In the genomic region with DNA sequence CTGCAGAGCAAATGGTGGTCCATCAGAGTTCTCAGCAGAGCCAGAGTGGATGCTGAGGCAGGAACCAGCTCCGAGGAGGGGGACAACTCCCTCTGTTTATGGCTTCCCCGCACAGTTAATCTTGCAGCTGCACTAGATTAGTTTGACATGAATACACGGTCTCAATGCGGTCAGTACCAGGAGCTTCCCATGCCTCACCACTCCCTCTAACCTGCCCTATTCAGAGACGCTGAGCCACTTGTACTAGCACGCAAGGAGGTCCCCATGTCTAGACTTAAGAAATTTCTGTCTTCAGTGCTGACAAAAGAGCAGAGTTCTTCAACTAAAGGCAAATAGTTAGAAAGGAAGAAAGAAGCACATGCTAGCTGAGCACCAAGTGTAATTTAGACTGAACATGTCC, we compare ENCODE assay signal across 11 mouse cellular contexts.
DNase-seq lines count a peak whose midpoint lies in the region; ATAC-seq and TF ChIP-seq lines count a peak whose summit lies in the region.
"Had no signal": no experiment of that assay in that cellular context is flagged by ENCODE, and none has a peak within 500 bp of the region (broad histone marks: within the 10 kb centered on the region; RNA-seq: fewer than 3 reads in every experiment).

No protein-coding gene starts in this region.

- H3K9ac ChIP-seq in intestine, embryonic 15.5 days = no peak overlapping the region
- no peak overlapping the region for H3K9ac ChIP-seq in intestine, embryonic 16.5 days (ENCODE audit: low read depth, low read length)
- H3K9ac ChIP-seq in forebrain, embryonic 15.5 days (replicated peaks) = no peak overlapping the region
- no peak overlapping the region for H3K9ac ChIP-seq in neural tube, embryonic 15.5 days (replicated peaks)

- no peak overlapping the region for H3K4me2 ChIP-seq in intestine, embryonic 15.5 days (replicated peaks)
- H3K4me2 ChIP-seq in intestine, embryonic 16.5 days (ENCODE audit: low read depth, low read length) = no peak overlapping the region
- no peak overlapping the region for H3K4me2 ChIP-seq in forebrain, embryonic 15.5 days (replicated peaks)
- no peak overlapping the region for H3K4me2 ChIP-seq in neural tube, embryonic 15.5 days

- no peak overlapping the region for H3K4me3 ChIP-seq in intestine, embryonic 15.5 days (replicated peaks)
- no peak overlapping the region for H3K4me3 ChIP-seq in intestine, embryonic 16.5 days (ENCODE audit: low read length)
- H3K4me3 ChIP-seq in forebrain, embryonic 15.5 days = no peak overlapping the region
- H3K4me3 ChIP-seq in neural tube, embryonic 15.5 days (replicated peaks) = no peak overlapping the region
- H3K4me3 ChIP-seq in gastrocnemius, adult 2 months = no peak overlapping the region

- H3K9me3 ChIP-seq in intestine, embryonic 15.5 days = no peaks in the 10 kb centered on the region
- H3K9me3 ChIP-seq in intestine, embryonic 16.5 days (ENCODE audit: control insufficient read depth, low read length) = no peaks in the 10 kb centered on the region
- no peaks in the 10 kb centered on the region for H3K9me3 ChIP-seq in forebrain, embryonic 15.5 days
- H3K9me3 ChIP-seq in neural tube, embryonic 15.5 days (replicated peaks) = no peaks in the 10 kb centered on the region

- peak; percentile 53 for DNase-seq in embryo, embryonic 10 days (ENCODE audit: low spot score)
- DNase-seq in adrenal gland, postnatal 25 days = no peak
- no peak for DNase-seq in gastrocnemius, adult 2 months
- no peak for DNase-seq in ovary, adult 18-20 months (ENCODE audit: low spot score)
- DNase-seq: kidney, adult 18-20 months; lung, adult 2 months; thymus, postnatal 25 days had no signal

- intact Hi-C loops in gastrocnemius, adult 2 months (cut with DNase I) = no loop called here

- 0 out of 2 replicates have a peak, but pooled peaks have one; percentile 25 for ATAC-seq in intestine, embryonic 15.5 days
- ATAC-seq in intestine, embryonic 16.5 days = no peak
- ATAC-seq in forebrain, embryonic 15.5 days (replicated peaks) = 0 out of 2 replicates have a peak, but pooled peaks have one; percentile 67
- ATAC-seq in neural tube, embryonic 15.5 days (ENCODE audit: low FRiP score) = no peak

- no peak for TF ChIP-seq CTCF in gastrocnemius, adult 2 months (IDR thresholded peaks at IDR 0.05)

- H3K36me3 ChIP-seq in intestine, embryonic 15.5 days = no peaks in the 10 kb centered on the region
- no peaks in the 10 kb centered on the region for H3K36me3 ChIP-seq in intestine, embryonic 16.5 days (ENCODE audit: control insufficient read depth, insufficient read depth, low read length)
- no peaks in the 10 kb centered on the region for H3K36me3 ChIP-seq in forebrain, embryonic 15.5 days
- no peaks in the 10 kb centered on the region for H3K36me3 ChIP-seq in neural tube, embryonic 15.5 days

- H3K4me1 ChIP-seq in intestine, embryonic 15.5 days (replicated peaks) = 0 out of 2 replicates have a peak, but pooled peaks cover 3% of the 10 kb centered on the region
- H3K4me1 ChIP-seq in intestine, embryonic 16.5 days (ENCODE audit: control insufficient read depth, insufficient read depth, low read length) = peaks cover 4% of the 10 kb centered on the region; the same call in 1 of the 2 replicates
- H3K4me1 ChIP-seq in forebrain, embryonic 15.5 days = no peaks in the 10 kb centered on the region
- peaks cover 6% of the 10 kb centered on the region; the same call in 1 of the 2 replicates for H3K4me1 ChIP-seq in neural tube, embryonic 15.5 days

- H3K27me3 ChIP-seq in intestine, embryonic 15.5 days (replicated peaks) = no peaks in the 10 kb centered on the region
- H3K27me3 ChIP-seq in intestine, embryonic 16.5 days (replicated peaks; ENCODE audit: control insufficient read depth, insufficient read depth, low read length) = no peaks in the 10 kb centered on the region
- H3K27me3 ChIP-seq in forebrain, embryonic 15.5 days = no peaks in the 10 kb centered on the region
- no peaks in the 10 kb centered on the region for H3K27me3 ChIP-seq in neural tube, embryonic 15.5 days (replicated peaks)

- H3K27ac ChIP-seq in intestine, embryonic 15.5 days = no peak overlapping the region
- H3K27ac ChIP-seq in intestine, embryonic 16.5 days (ENCODE audit: low read length) = no peak overlapping the region
- H3K27ac ChIP-seq in forebrain, embryonic 15.5 days (replicated peaks) = no peak overlapping the region
- peak overlapping the region; percentile 60; the same call in 1 of the 2 replicates for H3K27ac ChIP-seq in neural tube, embryonic 15.5 days (replicated peaks)
- H3K27ac ChIP-seq in gastrocnemius, adult 2 months = no peak overlapping the region; the same call in 1 of the 2 replicates

- 38% methylated on average over 6 of the region's 6 CpGs for WGBS in intestine, embryonic 15.5 days
- WGBS in intestine, embryonic 16.5 days = 28% methylated on average over 6 of the region's 6 CpGs
- 6% methylated on average over 6 of the region's 6 CpGs for WGBS in forebrain, embryonic 15.5 days
- 34% methylated on average over 6 of the region's 6 CpGs for WGBS in neural tube, embryonic 15.5 days

Comparison
In these comparisons a context has a peak if more than half of its experiments do, and no peak if none do; other contexts are left out.
1. ATAC-seq: peak in intestine, embryonic 15.5 days (single experiment) and forebrain, embryonic 15.5 days (single experiment); none in intestine, embryonic 16.5 days (single experiment) and neural tube, embryonic 15.5 days (single experiment).